Mouse (Mus musculus) urinary bladder, adult 2 months (tissue): ENCODE data around the gene Prox1. TPM values are rescaled to one million over a fixed set of nuclear protein-coding genes. Genes with fewer than 3 reads are reported as not detected.

ENCODE experiments used
- DNase-seq: peaks from one replicate; pipeline ENCODE4 v3.0.0; 2022; ENCODE audit warnings: low spot score
- polyA plus RNA-seq: library from polyadenylated mRNA; depleted of rRNA; stranded (reverse); fragments of >200 nt; gene quantifications from 2 replicates; pipeline ENCODE4 v1.2.3, GENCODE M21; 2012

The Prox1 gene
- polyA plus RNA-seq, 1 experiment, result 0.70 TPM

GRCm38 (mm10) chr1:190143593-190143992 is 26.9 kb downstream of the Prox1 start:
- no peak for DNase-seq

GRCm38 (mm10) chr1:190142584-190142983 is 27.9 kb downstream of the Prox1 start:
- no peak for DNase-seq

- no peak for DNase-seq
Measured at GRCm38 (mm10) chr1:190140519-190140918, 30.0 kb downstream of the Prox1 start.

GRCm38 (mm10) chr1:190139711-190140405 is 30.7 kb downstream of the Prox1 start:
- no peak for DNase-seq

GRCm38 (mm10) chr1:190137943-190138342 is 32.6 kb downstream of the Prox1 start:
- no peak for DNase-seq

- DNase-seq, result no peak
Measured at GRCm38 (mm10) chr1:190132897-190133296, 37.6 kb downstream of the Prox1 start.

- DNase-seq, result no peak
Measured at GRCm38 (mm10) chr1:190130888-190131287, 39.6 kb downstream of the Prox1 start.

- no peak for DNase-seq
Measured at GRCm38 (mm10) chr1:190129553-190129952, 41.0 kb downstream of the Prox1 start.

- no peak for DNase-seq
Measured at GRCm38 (mm10) chr1:190128674-190129322, 41.7 kb downstream of the Prox1 start.

- DNase-seq, result no peak
Measured at GRCm38 (mm10) chr1:190127878-190128277, 42.6 kb downstream of the Prox1 start.

- no peak for DNase-seq
Measured at GRCm38 (mm10) chr1:190127163-190127795, 43.2 kb downstream of the Prox1 start.

GRCm38 (mm10) chr1:190124961-190125739 is 45.4 kb downstream of the Prox1 start:
- no peak for DNase-seq

GRCm38 (mm10) chr1:190123404-190123803 is 47.1 kb downstream of the Prox1 start:
- no peak for DNase-seq

- no peak for DNase-seq
Measured at GRCm38 (mm10) chr1:190115985-190116384, 54.5 kb downstream of the Prox1 start.

GRCm38 (mm10) chr1:190111741-190112140 is 58.8 kb downstream of the Prox1 start:
- DNase-seq, result no peak

- no peak for DNase-seq
Measured at GRCm38 (mm10) chr1:190107587-190107986, 62.9 kb downstream of the Prox1 start.

GRCm38 (mm10) chr1:190106674-190107420 is 63.7 kb downstream of the Prox1 start:
- DNase-seq, result no peak

GRCm38 (mm10) chr1:190106060-190106459 is 64.5 kb downstream of the Prox1 start:
- no peak for DNase-seq

GRCm38 (mm10) chr1:190093326-190093725 is 77.2 kb downstream of the Prox1 start:
- no peak for DNase-seq

GRCm38 (mm10) chr1:190092076-190092475 is 78.4 kb downstream of the Prox1 start:
- DNase-seq, result no peak

- DNase-seq, result no peak
Measured at GRCm38 (mm10) chr1:190088929-190089328, 81.6 kb downstream of the Prox1 start.
